In genomic region chr14:19974429-19974828, GRCm38 (mm10) we compare ENCODE assay signal across 8 mouse cellular contexts. TPM values are rescaled to one million over a fixed set of nuclear protein-coding genes. Genes with fewer than 3 reads are reported as not detected.
A peak's percentile ranks its signal among the peaks of the same experiment; 100 is the strongest.
DNase-seq lines count a peak whose midpoint lies in the region; ATAC-seq and TF ChIP-seq lines count a peak whose summit lies in the region.

No protein-coding gene starts in this region.

- no peak for ATAC-seq in heart, embryonic 12.5 days (ENCODE audit: insufficient number of reproducible peaks, low FRiP score)
- no peak for ATAC-seq in forebrain, embryonic 15.5 days (replicated peaks)
- ATAC-seq in limb, embryonic 15.5 days (ENCODE audit: insufficient number of reproducible peaks, low FRiP score, low TSS enrichment, low read depth): no peak

- no peak for TF ChIP-seq EP300 in MEL (IDR thresholded peaks at IDR 0.05; ENCODE audit: low read depth in 1 of 2, low read length in 2 of 2)

- DNase-seq in heart, postnatal 14 days: no peak
- peak; percentile 14 for DNase-seq in MEL (ENCODE audit: low read depth, low spot score)
- DNase-seq in layer of hippocampus, adult 9-11 months: no peak
- no peak for DNase-seq in layer of hippocampus, postnatal 14 days (ENCODE audit: low spot score in 2 of 2)
- no peak for DNase-seq in spleen, adult 12 weeks (ENCODE audit: low spot score)

- peak overlapping the region; percentile 27; the same call in 1 of the 2 replicates for H3K4me3 ChIP-seq in heart, embryonic 12.5 days
- H3K4me3 ChIP-seq in MEL (ENCODE audit: control insufficient read depth in 1 of 2, insufficient read depth in 1 of 2, low read depth in 2 of 2, low read length in 2 of 2): no peak overlapping the region; a peak in 1 of 4 replicates
- H3K4me3 ChIP-seq in forebrain, embryonic 15.5 days: peak overlapping the region; percentile 45
- H3K4me3 ChIP-seq in limb, embryonic 15.5 days: peak overlapping the region; percentile 30

- no peak for TF ChIP-seq RAD21 in MEL (IDR thresholded peaks at IDR 0.05; ENCODE audit: low read depth, low read length)

- H3K4me1 ChIP-seq in heart, embryonic 12.5 days (replicated peaks): peaks cover 33% of the 10 kb centered on the region
- peaks cover 17 to 35% of the 10 kb centered on the region in 2 experiments for H3K4me1 ChIP-seq in MEL (ENCODE audit: control insufficient read depth in 1 of 2, insufficient read depth in 2 of 2, low read length in 2 of 2)
- H3K4me1 ChIP-seq in forebrain, embryonic 15.5 days: peaks cover 59% of the 10 kb centered on the region
- H3K4me1 ChIP-seq in limb, embryonic 15.5 days: peaks cover 20% of the 10 kb centered on the region

- intact Hi-C loops in heart, postnatal 14 days (cut with DNase I): loop anchor here (10.0 kb wide), 1 partner anchor 90 kb away; no protein-coding TSS in a partner anchor

- H3K79me2 ChIP-seq in MEL (ENCODE audit: control insufficient read depth, insufficient read depth, low read length, poor library complexity): peaks cover 1% of the 10 kb centered on the region

- peak overlapping the region; percentile 58 for H3K4me2 ChIP-seq in heart, embryonic 12.5 days
- peak overlapping the region; percentile 46 for H3K4me2 ChIP-seq in forebrain, embryonic 15.5 days (replicated peaks)
- H3K4me2 ChIP-seq in limb, embryonic 15.5 days: peak overlapping the region; percentile 47

- WGBS in heart, embryonic 12.5 days: 48% methylated on average over 5 of the region's 5 CpGs
- 27% methylated on average over 5 of the region's 5 CpGs for WGBS in forebrain, embryonic 15.5 days
- WGBS in limb, embryonic 15.5 days: 22% methylated on average over 5 of the region's 5 CpGs

- no peak for TF ChIP-seq POLR2A in MEL (IDR thresholded peaks at IDR 0.05; ENCODE audit: control insufficient read depth in 1 of 2, insufficient read depth in 1 of 2, low read depth in 1 of 2, low read length in 2 of 2, poor library complexity in 1 of 2)

- no peaks in the 10 kb centered on the region for H3K36me3 ChIP-seq in heart, embryonic 12.5 days
- peaks cover 0 to 30% of the 10 kb centered on the region in 2 experiments; a peak in 2 of 4 replicates for H3K36me3 ChIP-seq in MEL (ENCODE audit: control insufficient read depth in 1 of 2, insufficient read depth in 2 of 2, low read length in 2 of 2)
- no peaks in the 10 kb centered on the region for H3K36me3 ChIP-seq in forebrain, embryonic 15.5 days
- no peaks in the 10 kb centered on the region for H3K36me3 ChIP-seq in limb, embryonic 15.5 days

- no peak overlapping the region for H3K9ac ChIP-seq in heart, embryonic 12.5 days
- no peak overlapping the region; the same call in 1 of the 2 replicates for H3K9ac ChIP-seq in MEL (ENCODE audit: control insufficient read depth, low read depth, low read length, poor library complexity, severe bottlenecking)
- peak overlapping the region; percentile 56 for H3K9ac ChIP-seq in forebrain, embryonic 15.5 days (replicated peaks)
- H3K9ac ChIP-seq in limb, embryonic 15.5 days: no peak overlapping the region

- no peaks in the 10 kb centered on the region for H3K27me3 ChIP-seq in heart, embryonic 12.5 days (replicated peaks)
- H3K27me3 ChIP-seq in MEL (ENCODE audit: control insufficient read depth in 1 of 2, insufficient read depth in 2 of 2, low read length in 2 of 2): no peaks in the 10 kb centered on the region
- H3K27me3 ChIP-seq in forebrain, embryonic 15.5 days: no peaks in the 10 kb centered on the region
- H3K27me3 ChIP-seq in limb, embryonic 15.5 days: no peaks in the 10 kb centered on the region

- H3K27ac ChIP-seq in heart, embryonic 12.5 days (ENCODE audit: poor library complexity, severe bottlenecking): 0 out of 2 replicates have a peak overlapping the region, but pooled peaks have one; percentile 56
- H3K27ac ChIP-seq in MEL (ENCODE audit: control insufficient read depth, low read depth, low read length): no peak overlapping the region
- peak overlapping the region; percentile 89 for H3K27ac ChIP-seq in forebrain, embryonic 15.5 days (replicated peaks)
- H3K27ac ChIP-seq in limb, embryonic 15.5 days: no peak overlapping the region

- no peaks in the 10 kb centered on the region for H3K9me3 ChIP-seq in heart, embryonic 12.5 days (replicated peaks)
- no peaks in the 10 kb centered on the region for H3K9me3 ChIP-seq in MEL (replicated peaks; ENCODE audit: insufficient read depth, low read length)
- H3K9me3 ChIP-seq in forebrain, embryonic 15.5 days: no peaks in the 10 kb centered on the region
- no peaks in the 10 kb centered on the region for H3K9me3 ChIP-seq in limb, embryonic 15.5 days

- TF ChIP-seq CTCF in MEL (IDR thresholded peaks at IDR 0.05 in 2 of 3, conservative IDR thresholded peaks at IDR 0.05 in 1 of 3; ENCODE audit: control insufficient read depth in 1 of 3, insufficient read depth in 1 of 3, low read depth in 2 of 3, low read length in 3 of 3, poor library complexity in 1 of 3, severe bottlenecking in 1 of 3): no peak

TF ChIP-seq in MEL, 35 proteins besides CTCF, POLR2A, EP300 and RAD21:
- TF ChIP-seq JUND (IDR thresholded peaks at IDR 0.05; ENCODE audit: low read depth, low read length) (no peak), ZKSCAN1 (IDR thresholded peaks at IDR 0.05; ENCODE audit: low read depth, low read length) (peak; percentile 71)

RNA-seq across cellular contexts. Expression of gene Gng2, which starts 3.0 kb away (rescaled TPM):
- 31.2 and 37.7 TPM in 2 replicates for polyA plus RNA-seq in heart, embryonic 12.5 days (2016; fragmentation: Nextera tagmentation; extraction: Ambion mirVana)
- 10 to 100 TPM; 13.9 to 21.2 TPM for total RNA-seq in heart, postnatal 14 days (2021)
- total RNA-seq in MEL (2012; rRNA removed): 3.3 and 8.9 TPM in 2 replicates
- 10 to 100 TPM in 1 of 2 experiments, not detected in 1; 17.2 TPM for polyA plus RNA-seq in MEL (2012; ENCODE audit: insufficient read depth in 1 of 2, insufficient read length in 2 of 2, low read depth in 1 of 2, low replicate concordance in 2 of 2, missing spikeins in 1 of 2)
- polyA plus RNA-seq in forebrain, embryonic 15.5 days (2015; fragmentation: Nextera tagmentation; extraction: Ambion mirVana): 456 and 468 TPM in 2 replicates
- 49.4 and 60.6 TPM in 2 replicates for polyA plus RNA-seq in limb, embryonic 15.5 days (2015; fragmentation: Nextera tagmentation; extraction: Ambion mirVana)
- total RNA-seq in layer of hippocampus, postnatal 14 days (2021): 100 to 1,000 TPM; 384 to 437 TPM

Comparison
In these comparisons a context has a peak if more than half of its experiments do, and no peak if none do; other contexts are left out.
1. H3K27ac ChIP-seq: peak in heart, embryonic 12.5 days (single experiment) and forebrain, embryonic 15.5 days (single experiment); none in MEL (single experiment) and limb, embryonic 15.5 days (single experiment).
2. H3K4me3 ChIP-seq: peak in heart, embryonic 12.5 days (single experiment), forebrain, embryonic 15.5 days (single experiment) and limb, embryonic 15.5 days (single experiment); none in MEL (0 of 2).
3. Peak in every context shown above with its lines, with median percentiles within 50 percentile points of each other: H3K4me2 ChIP-seq.